Mouse (Mus musculus) embryonic facial prominence, embryonic 15.5 days (tissue): ENCODE data around the gene 0610012G03Rik. TPM values are rescaled to one million over a fixed set of nuclear protein-coding genes. Genes with fewer than 3 reads are reported as not detected.

Experiments
- ATAC-seq: fragments of 200-750 bp; cut with Nextera tagmentation; 2 replicates; pipeline ENCODE4 v1.8.0; 2017; ENCODE audit warnings: low read depth, moderate TSS enrichment; ENCODE audit not compliant: insufficient number of reproducible peaks, low FRiP score, low TSS enrichment
- H3K27ac ChIP-seq: fragments of 300-500 bp; sonication (generic); replicated peaks from 2 replicates; pipeline ENCODE4 v1.5.1; 2015; ENCODE audit warnings: mild to moderate bottlenecking, inconsistent platforms
- H3K27me3 ChIP-seq: fragments of 300-500 bp; sonication (generic); 2 replicates; pipeline ENCODE4 v1.6.1; 2015; ENCODE audit warnings: inconsistent platforms
- H3K36me3 ChIP-seq: fragments of 300-500 bp; sonication (generic); 2 replicates; pipeline ENCODE4 v1.6.1; 2015; ENCODE audit warnings: mild to moderate bottlenecking, inconsistent platforms
- H3K4me1 ChIP-seq: fragments of 300-500 bp; sonication (generic); 2 replicates; pipeline ENCODE4 v1.6.1; 2015; ENCODE audit warnings: inconsistent platforms
- H3K4me2 ChIP-seq: fragments of 300-500 bp; sonication (generic); replicated peaks from 2 replicates; pipeline ENCODE4 v1.6.1; 2015; ENCODE audit warnings: mild to moderate bottlenecking, inconsistent platforms
- H3K4me3 ChIP-seq: fragments of 300-500 bp; sonication (generic); replicated peaks from 2 replicates; pipeline ENCODE4 v1.5.1; 2015; ENCODE audit warnings: mild to moderate bottlenecking, inconsistent platforms
- H3K9ac ChIP-seq: fragments of 300-500 bp; sonication (generic); 2 replicates; pipeline ENCODE4 v1.6.1; 2015; ENCODE audit warnings: inconsistent platforms
- H3K9me3 ChIP-seq: fragments of 300-500 bp; sonication (generic); replicated peaks from 2 replicates; pipeline ENCODE4 v1.6.1; 2016; ENCODE audit warnings: inconsistent platforms
- WGBS: fragments of 180-500 bp; shearing (Covaris S2); methylation state at CpG from one replicate; pipeline ENCODE4 v1.1.7; 2015; 5-methylcytosine and 5-hydroxymethylcytosine counted together
- polyA plus RNA-seq: library from polyadenylated mRNA; unstranded; fragments of >200 nt; fragmentation: Nextera tagmentation; extraction: Ambion mirVana; gene quantifications from 2 replicates; pipeline ENCODE4 v1.2.1, GENCODE M21; 2015

0610012G03Rik gene
- polyA plus RNA-seq, 1 experiment from 2014 or later, result 91.7 TPM

DNA sequence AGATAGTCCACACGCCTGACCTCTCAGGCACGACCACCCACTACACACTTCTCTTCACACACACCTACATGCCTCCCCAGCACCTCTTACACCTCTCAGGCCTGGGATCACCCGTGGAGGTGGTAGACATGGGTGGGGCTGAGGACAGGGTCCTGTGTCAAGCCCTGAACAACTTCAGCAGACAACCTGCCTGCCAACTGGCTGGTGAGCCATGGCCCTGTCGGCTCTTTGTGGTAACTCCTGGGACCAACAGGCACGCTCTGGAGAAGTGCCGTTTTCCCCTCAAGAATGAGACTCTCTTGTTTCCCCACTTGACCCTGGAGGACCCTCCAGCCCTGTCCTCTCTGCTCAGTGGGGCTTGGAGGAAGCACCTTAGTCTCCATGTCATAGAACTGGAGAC, 2.9 kb downstream of the 0610012G03Rik start:
- H3K9ac ChIP-seq, result no peak overlapping the region
- 91% methylated on average over 6 of the region's 6 CpGs for WGBS
- H3K27me3 ChIP-seq, result no peaks in the 10 kb centered on the region
- no peak overlapping the region for H3K27ac ChIP-seq
- H3K4me2 ChIP-seq, result no peak overlapping the region
- H3K4me1 ChIP-seq, result peaks cover 37% of the 10 kb centered on the region
- peaks cover under 1% of the 10 kb centered on the region; the same call in 1 of the 2 replicates for H3K36me3 ChIP-seq
- no peaks in the 10 kb centered on the region for H3K9me3 ChIP-seq
- no peak overlapping the region for H3K4me3 ChIP-seq
- no peak for ATAC-seq

DNA sequence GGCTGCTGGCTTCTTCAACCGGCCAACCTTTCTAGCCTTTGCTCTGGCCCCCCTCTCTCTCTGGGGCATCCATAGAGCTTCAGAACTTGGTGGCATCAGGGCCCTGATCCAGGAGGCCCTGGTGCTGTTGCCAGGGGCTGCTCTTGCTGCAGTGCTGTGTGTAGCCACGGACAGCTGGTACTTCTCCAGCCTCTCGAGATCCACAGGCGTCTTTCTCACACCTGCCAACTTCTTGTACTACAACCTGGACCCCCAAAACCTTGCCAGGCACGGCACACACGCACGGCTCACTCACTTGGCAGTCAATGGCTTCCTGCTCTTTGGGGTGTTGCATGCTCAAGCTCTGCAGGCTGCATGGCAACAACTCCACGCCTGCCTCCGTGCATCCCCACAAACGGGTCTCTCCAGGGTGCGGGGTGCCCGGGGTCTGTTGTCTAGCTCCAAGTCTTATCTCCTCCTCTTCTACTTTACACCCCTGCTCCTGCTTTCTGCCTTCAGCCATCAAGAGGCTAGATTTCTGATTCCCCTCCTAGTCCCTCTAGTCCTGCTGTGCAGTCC, 3.5 kb downstream of the 0610012G03Rik start:
- no peak overlapping the region for H3K4me2 ChIP-seq
- H3K4me3 ChIP-seq, result no peak overlapping the region
- 89% methylated on average over 12 of the region's 12 CpGs for WGBS
- no peaks in the 10 kb centered on the region for H3K27me3 ChIP-seq
- H3K9me3 ChIP-seq, result no peaks in the 10 kb centered on the region
- H3K4me1 ChIP-seq, result peaks cover 36% of the 10 kb centered on the region
- no peak for ATAC-seq
- no peaks in the 10 kb centered on the region; the same call in 1 of the 2 replicates for H3K36me3 ChIP-seq
- H3K9ac ChIP-seq, result no peak overlapping the region
- H3K27ac ChIP-seq, result no peak overlapping the region

DNA sequence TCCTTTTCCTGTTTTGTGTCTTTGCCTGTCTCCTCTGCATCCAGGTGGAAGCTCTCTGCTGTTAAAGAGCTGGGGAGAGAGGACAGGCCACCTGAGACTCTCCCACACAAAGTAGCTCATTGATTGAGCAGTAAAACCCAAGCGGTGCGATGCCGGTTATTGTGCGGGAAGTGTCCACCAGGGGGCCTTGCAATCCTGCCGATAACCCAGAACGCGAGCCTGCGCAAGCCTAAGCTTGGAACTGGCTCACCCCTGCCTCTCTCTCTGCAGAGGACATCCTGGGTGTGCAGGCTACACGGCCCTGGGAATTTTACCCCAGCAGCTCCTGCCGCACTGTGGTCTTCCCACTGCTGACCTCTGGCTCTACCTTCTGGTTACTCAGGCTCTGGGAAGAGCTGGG, 4.3 kb downstream of the 0610012G03Rik start:
- Histone ChIP-seq H3K27me3 (no peaks in the 10 kb centered on the region), H3K27ac (no peak overlapping the region), H3K9me3 (no peaks in the 10 kb centered on the region), H3K36me3 (no peaks in the 10 kb centered on the region; the same call in 1 of the 2 replicates), H3K4me2 (no peak overlapping the region), H3K4me3 (no peak overlapping the region), H3K4me1 (peaks cover 28% of the 10 kb centered on the region), H3K9ac (no peak overlapping the region)
- ATAC-seq, result no peak
- 6% methylated on average over 10 of the region's 10 CpGs for WGBS

DNA sequence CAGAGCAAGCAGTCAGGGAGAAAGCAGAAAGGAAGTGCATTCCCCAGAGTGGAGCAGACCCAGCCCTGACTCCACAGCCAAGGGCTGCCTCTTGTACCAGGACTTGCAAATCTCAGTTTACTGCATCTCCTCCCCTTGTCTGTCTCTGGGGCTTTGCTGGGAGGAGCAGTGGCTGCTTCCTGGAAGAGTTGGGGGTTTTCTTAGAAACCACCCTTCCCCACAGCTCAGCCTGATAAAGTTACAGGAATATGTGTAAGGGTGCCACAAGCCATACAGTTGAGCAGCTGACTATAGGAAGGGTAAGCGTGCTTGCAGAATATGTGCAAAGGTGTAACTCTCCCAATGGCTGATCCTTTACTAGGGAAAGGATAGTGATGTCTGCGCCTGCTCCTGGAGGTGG, 7.7 kb downstream of the 0610012G03Rik start:
- Histone ChIP-seq H3K4me1 (peaks cover 11% of the 10 kb centered on the region), H3K9me3 (0 out of 2 replicates have a peak, but pooled peaks cover 3% of the 10 kb centered on the region), H3K27me3 (peaks cover 10% of the 10 kb centered on the region), H3K4me3 (no peak overlapping the region), H3K9ac (no peak overlapping the region), H3K27ac (no peak overlapping the region), H3K4me2 (no peak overlapping the region), H3K36me3 (no peaks in the 10 kb centered on the region; the same call in 1 of the 2 replicates)
- WGBS, result 71% methylated on average over 2 of the region's 2 CpGs
- no peak for ATAC-seq

DNA sequence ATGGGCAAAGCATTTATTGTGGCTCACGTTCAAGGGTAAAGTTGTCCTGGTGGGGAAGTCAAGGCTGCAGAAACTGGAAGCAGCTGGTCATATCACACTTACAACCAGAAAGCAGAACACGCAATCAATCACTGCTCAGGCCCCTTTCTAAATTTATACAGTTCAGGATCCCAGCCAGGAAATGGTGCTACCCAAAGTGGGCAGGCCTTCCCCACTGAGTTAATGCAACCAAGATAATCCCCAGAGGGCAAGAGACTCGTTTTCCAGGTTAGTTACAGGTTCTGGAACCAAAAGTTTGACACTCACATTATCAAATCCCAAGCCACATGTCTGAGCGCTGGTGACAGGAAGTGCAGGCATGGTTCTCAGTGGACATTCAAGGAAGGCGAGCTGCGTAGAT, 9.4 kb downstream of the 0610012G03Rik start:
- 66% methylated on average over 6 of the region's 6 CpGs for WGBS
- H3K9me3 ChIP-seq, result 0 out of 2 replicates have a peak, but pooled peaks cover 3% of the 10 kb centered on the region
- H3K4me2 ChIP-seq, result no peak overlapping the region
- ATAC-seq, result no peak
- H3K4me1 ChIP-seq, result peaks cover 18% of the 10 kb centered on the region
- no peaks in the 10 kb centered on the region for H3K36me3 ChIP-seq
- no peak overlapping the region for H3K4me3 ChIP-seq
- H3K27me3 ChIP-seq, result peaks cover 28% of the 10 kb centered on the region
- H3K9ac ChIP-seq, result no peak overlapping the region
- no peak overlapping the region for H3K27ac ChIP-seq

DNA sequence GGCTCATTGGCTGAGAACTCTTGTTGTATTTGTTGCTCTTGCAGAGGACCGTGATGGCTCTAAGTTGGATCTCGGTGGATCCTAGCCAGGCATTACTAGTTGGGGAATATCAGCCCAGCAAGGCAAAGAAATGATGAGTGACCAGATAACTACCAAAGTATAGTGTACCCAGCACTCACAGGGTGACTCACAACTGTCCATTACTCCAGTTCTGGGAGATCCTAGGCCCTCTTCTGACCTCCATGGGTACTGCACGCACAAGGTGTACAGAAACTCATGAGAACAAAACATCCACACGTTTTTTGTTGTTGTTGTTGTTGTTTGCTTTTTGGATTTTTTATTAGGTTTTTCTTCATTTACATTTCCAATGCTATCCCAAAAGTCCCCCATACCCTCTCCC, 11.7 kb downstream of the 0610012G03Rik start:
- H3K36me3 ChIP-seq, result no peaks in the 10 kb centered on the region
- peaks cover 37% of the 10 kb centered on the region for H3K27me3 ChIP-seq
- H3K27ac ChIP-seq, result no peak overlapping the region
- 0 out of 2 replicates have a peak, but pooled peaks cover 3% of the 10 kb centered on the region for H3K9me3 ChIP-seq
- H3K4me1 ChIP-seq, result peaks cover 26% of the 10 kb centered on the region
- no peak overlapping the region for H3K9ac ChIP-seq
- no peak overlapping the region for H3K4me3 ChIP-seq
- no peak overlapping the region for H3K4me2 ChIP-seq
- 90% methylated on average over 4 of the region's 4 CpGs for WGBS
- ATAC-seq, result no peak

DNA sequence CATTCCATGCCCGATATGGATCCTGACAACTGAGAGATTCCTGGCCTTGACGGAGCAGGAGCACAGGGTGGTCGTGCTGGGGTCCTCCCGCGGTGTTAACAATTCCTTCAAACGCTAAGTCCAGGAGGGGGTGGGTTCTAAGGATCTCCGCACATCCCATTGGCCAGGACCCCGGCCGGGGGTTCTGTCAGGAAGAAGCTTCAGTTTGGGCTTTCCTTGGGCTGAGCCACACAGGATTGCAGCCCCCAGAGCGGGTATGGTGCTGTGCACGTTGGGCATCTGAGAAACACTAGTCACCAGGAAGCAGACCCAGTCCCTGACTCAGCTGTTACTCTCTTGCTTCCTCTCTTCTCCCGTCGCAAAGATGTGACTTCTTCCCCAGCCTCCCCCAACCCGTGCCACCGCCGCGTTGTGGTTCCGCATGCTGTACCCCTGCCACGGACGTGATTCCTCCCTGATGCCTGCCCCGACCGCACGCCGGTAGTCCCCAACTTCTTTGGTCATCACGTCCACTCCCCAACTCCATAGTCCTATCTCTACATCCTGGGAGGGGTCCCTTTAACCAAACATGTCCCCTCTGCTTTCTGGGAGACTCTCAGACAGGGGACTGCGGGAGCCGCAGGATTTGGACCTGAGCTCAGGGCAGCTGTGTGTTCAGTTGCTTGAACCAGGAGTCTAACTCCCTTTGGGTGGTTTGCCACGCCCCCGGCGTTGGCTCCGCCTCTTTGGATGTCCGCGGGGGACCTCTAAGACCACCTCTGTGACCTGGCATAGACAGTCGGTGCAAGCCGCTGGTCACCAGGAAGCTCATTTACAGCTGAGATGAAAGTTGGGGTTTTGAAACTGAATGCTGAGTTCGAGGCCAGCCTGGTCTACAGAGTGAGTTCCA, 13.0 kb downstream of the 0610012G03Rik start:
- ATAC-seq, result no peak
- Histone ChIP-seq H3K4me3 (peak overlapping the region; percentile 33), H3K27me3 (peaks cover 37% of the 10 kb centered on the region), H3K36me3 (no peaks in the 10 kb centered on the region), H3K9ac (no peak overlapping the region), H3K27ac (no peak overlapping the region), H3K4me2 (peak overlapping the region; percentile 49), H3K4me1 (peaks cover 26% of the 10 kb centered on the region), H3K9me3 (0 out of 2 replicates have a peak, but pooled peaks cover 3% of the 10 kb centered on the region)
- WGBS, result 5% methylated on average over 36 of the region's 36 CpGs

DNA sequence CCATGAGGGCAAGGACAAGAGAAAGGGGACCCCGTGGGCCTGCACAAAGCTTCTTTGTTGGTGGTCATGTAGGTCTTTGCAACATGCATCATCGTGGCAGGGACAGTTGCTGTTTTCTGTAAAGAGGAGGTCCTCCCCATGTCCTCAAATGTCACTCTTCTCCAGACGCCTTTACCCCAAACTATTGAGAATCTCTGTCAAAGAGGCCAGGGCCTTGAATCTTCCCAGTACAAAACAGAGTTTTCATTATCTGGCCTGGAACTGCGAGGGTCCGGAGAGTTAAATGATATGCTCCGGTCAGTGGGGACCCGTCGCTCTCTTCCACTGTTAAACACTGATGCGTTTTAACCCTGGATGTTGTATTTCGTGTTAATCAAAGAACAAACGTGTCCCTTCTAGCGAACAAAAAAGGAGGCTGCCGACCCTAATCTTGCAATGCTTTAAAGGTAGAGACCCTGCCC, 13.7 kb downstream of the 0610012G03Rik start:
- Histone ChIP-seq H3K9ac (no peak overlapping the region), H3K4me2 (peak overlapping the region; percentile 49), H3K9me3 (0 out of 2 replicates have a peak, but pooled peaks cover 3% of the 10 kb centered on the region), H3K4me1 (peaks cover 26% of the 10 kb centered on the region), H3K4me3 (peak overlapping the region; percentile 33), H3K36me3 (no peaks in the 10 kb centered on the region), H3K27ac (no peak overlapping the region), H3K27me3 (peaks cover 37% of the 10 kb centered on the region)
- no peak for ATAC-seq
- WGBS, result 17% methylated on average over 13 of the region's 13 CpGs

GRCm38 (mm10) chr16:31933751-31934549, 14.3 kb downstream of the 0610012G03Rik start, which contains the start of gene Pigz:
Gene Pigz (plus strand): TSS chr16:31933851.
- WGBS, result 8% methylated on average over 42 of the region's 42 CpGs
- H3K9ac ChIP-seq, result peak within 1 kb of the TSS; percentile 42
- peaks cover 37% of the 10 kb centered on the region for H3K27me3 ChIP-seq
- peak within 1 kb of the TSS; percentile 96 for H3K4me2 ChIP-seq
- H3K36me3 ChIP-seq, result no peaks in the 10 kb centered on the region
- H3K9me3 ChIP-seq, result 0 out of 2 replicates have a peak, but pooled peaks cover 3% of the 10 kb centered on the region
- peaks cover 26% of the 10 kb centered on the region for H3K4me1 ChIP-seq
- peak within 1 kb of the TSS; percentile 55; the same call in 1 of the 2 replicates for H3K27ac ChIP-seq
- H3K4me3 ChIP-seq, result peak within 1 kb of the TSS; percentile 61
- no peak for ATAC-seq

DNA sequence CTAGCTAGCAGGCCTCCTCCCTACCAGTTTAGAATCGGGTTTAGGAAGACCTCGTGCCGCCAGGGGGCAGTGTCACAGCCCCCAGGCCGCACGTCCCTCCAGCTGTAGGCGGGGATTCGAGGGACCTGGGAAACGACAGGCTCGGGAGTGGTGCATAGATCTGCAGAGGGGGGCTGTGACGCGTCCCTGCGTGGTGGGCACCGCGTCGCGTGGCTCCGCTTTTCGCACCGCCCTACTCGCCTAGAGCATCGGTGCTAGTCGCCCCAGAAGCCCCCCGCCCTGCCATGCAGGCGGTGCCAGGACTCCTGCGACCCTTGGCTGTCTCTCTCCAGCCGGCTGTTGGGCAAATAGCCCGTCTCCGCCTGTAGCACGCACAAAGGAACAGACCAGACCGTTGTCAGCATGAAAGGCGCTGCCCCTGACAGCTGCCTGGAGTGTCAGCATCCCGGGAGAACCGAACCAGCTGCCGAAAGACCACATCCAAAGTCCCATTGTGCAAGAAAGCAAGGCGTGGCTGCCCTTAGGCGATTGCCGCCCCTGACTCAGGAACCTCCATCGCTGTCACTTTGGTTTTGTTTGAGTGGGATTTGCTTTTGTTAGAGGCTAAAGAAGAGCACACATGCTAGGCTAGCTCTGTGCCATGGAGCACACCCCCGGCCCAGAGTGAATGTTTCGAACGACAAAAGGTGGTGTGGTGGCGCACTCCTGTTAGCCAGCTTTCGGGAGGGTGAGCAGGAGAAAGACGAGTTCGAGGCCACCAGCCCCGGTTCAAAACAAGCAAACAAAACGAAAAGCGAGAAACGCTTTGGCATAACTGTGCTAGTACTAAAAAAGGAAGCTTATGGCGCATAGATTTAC, 15.2 kb downstream of the 0610012G03Rik start:
- Histone ChIP-seq H3K9me3 (0 out of 2 replicates have a peak, but pooled peaks cover 3% of the 10 kb centered on the region), H3K4me1 (peaks cover 26% of the 10 kb centered on the region), H3K27me3 (peaks cover 37% of the 10 kb centered on the region), H3K4me2 (peak overlapping the region; percentile 96), H3K9ac (peak overlapping the region; percentile 42), H3K36me3 (no peaks in the 10 kb centered on the region), H3K27ac (peak overlapping the region; percentile 55; the same call in 1 of the 2 replicates), H3K4me3 (peak overlapping the region; percentile 61)
- under 1% methylated on average over 50 of the region's 50 CpGs for WGBS
- ATAC-seq, result peak; percentile 88
